Mouse (Mus musculus) midbrain, embryonic 10.5 days (tissue): Measurements from ENCODE around the gene Pard3b. TPM values are rescaled to one million over a fixed set of nuclear protein-coding genes. Genes with fewer than 3 reads are reported as not detected.

Experiments
- DNase-seq: peaks from one replicate; pipeline ENCODE4 v3.0.0-alpha.2; 2017; ENCODE audit warnings: low spot score
- H3K27ac ChIP-seq: fragments of 300-500 bp; sonication (generic); replicated peaks from 2 replicates; pipeline ENCODE4 v1.5.1; 2016; ENCODE audit warnings: mild to moderate bottlenecking
- H3K27me3 ChIP-seq: fragments of 300-500 bp; sonication (generic); 2 replicates; pipeline ENCODE4 v1.6.1; 2016; ENCODE audit warnings: low read depth, mild to moderate bottlenecking; ENCODE audit not compliant: poor library complexity, severe bottlenecking
- H3K36me3 ChIP-seq: fragments of 300-500 bp; sonication (generic); 2 replicates; pipeline ENCODE4 v1.6.1; 2016; ENCODE audit warnings: mild to moderate bottlenecking, moderate library complexity
- H3K4me1 ChIP-seq: fragments of 300-500 bp; sonication (generic); 2 replicates; pipeline ENCODE4 v1.6.1; 2016
- H3K4me3 ChIP-seq: fragments of 300-500 bp; sonication (generic); 2 replicates; pipeline ENCODE4 v1.5.1; 2016; ENCODE audit warnings: mild to moderate bottlenecking, moderate library complexity
- H3K9me3 ChIP-seq: fragments of 300-500 bp; sonication (generic); replicated peaks from 2 replicates; pipeline ENCODE4 v1.6.1; 2016; ENCODE audit warnings: mild to moderate bottlenecking
- WGBS: fragments of 180-500 bp; shearing (Covaris S2); methylation state at CpG from one replicate; pipeline ENCODE4 v1.1.7; 2016; 5-methylcytosine and 5-hydroxymethylcytosine counted together
- polyA plus RNA-seq: library from polyadenylated mRNA; unstranded; fragments of >200 nt; fragmentation: Nextera tagmentation; extraction: Ambion mirVana; gene quantifications from 2 replicates; pipeline ENCODE4 v1.2.1, GENCODE M21; 2016

Pard3b gene
- polyA plus RNA-seq, 1 experiment from 2014 or later, result 8.2 TPM

GRCm38 (mm10) chr1:62412019-62412418 lies 773.4 kb downstream of the Pard3b start:
- H3K4me3 ChIP-seq, result no peak overlapping the region
- no peaks in the 10 kb centered on the region for H3K36me3 ChIP-seq
- 87% methylated on average over 4 of the region's 4 CpGs for WGBS
- no peak for DNase-seq
- no peaks in the 10 kb centered on the region; the same call in 1 of the 2 replicates for H3K27me3 ChIP-seq
- H3K27ac ChIP-seq, result no peak overlapping the region
- H3K4me1 ChIP-seq, result no peaks in the 10 kb centered on the region
- no peaks in the 10 kb centered on the region for H3K9me3 ChIP-seq

- H3K27ac ChIP-seq, result no peak overlapping the region
- no peaks in the 10 kb centered on the region for H3K36me3 ChIP-seq
- 86% methylated on average over 3 of the region's 3 CpGs for WGBS
- no peaks in the 10 kb centered on the region for H3K4me1 ChIP-seq
- no peak for DNase-seq
- H3K27me3 ChIP-seq, result no peaks in the 10 kb centered on the region; the same call in 1 of the 2 replicates
- H3K9me3 ChIP-seq, result no peaks in the 10 kb centered on the region
- no peak overlapping the region for H3K4me3 ChIP-seq
These were observed 774.4 kb downstream of the Pard3b start for GRCm38 (mm10) chr1:62412988-62413387.

GRCm38 (mm10) chr1:62414521-62414920 lies 775.9 kb downstream of the Pard3b start:
- no peak for DNase-seq
- Histone ChIP-seq H3K9me3 (no peaks in the 10 kb centered on the region), H3K4me3 (no peak overlapping the region), H3K36me3 (no peaks in the 10 kb centered on the region), H3K27ac (no peak overlapping the region), H3K4me1 (no peaks in the 10 kb centered on the region), H3K27me3 (no peaks in the 10 kb centered on the region; the same call in 1 of the 2 replicates)
- WGBS, result 93% methylated on average over 6 of the region's 6 CpGs

- H3K9me3 ChIP-seq, result no peaks in the 10 kb centered on the region
- H3K27me3 ChIP-seq, result no peaks in the 10 kb centered on the region
- H3K4me3 ChIP-seq, result no peak overlapping the region
- H3K27ac ChIP-seq, result no peak overlapping the region
- DNase-seq, result no peak
- WGBS, result 83% methylated on average over 10 of the region's 10 CpGs
- H3K4me1 ChIP-seq, result no peaks in the 10 kb centered on the region
- H3K36me3 ChIP-seq, result no peaks in the 10 kb centered on the region
These were observed 778.2 kb downstream of the Pard3b start for GRCm38 (mm10) chr1:62416627-62417374.

- H3K4me3 ChIP-seq, result no peak overlapping the region
- H3K9me3 ChIP-seq, result no peaks in the 10 kb centered on the region
- DNase-seq, result no peak
- no peak overlapping the region for H3K27ac ChIP-seq
- H3K4me1 ChIP-seq, result peaks cover 2% of the 10 kb centered on the region; the same call in 1 of the 2 replicates
- 93% methylated on average over 10 of the region's 10 CpGs for WGBS
- H3K36me3 ChIP-seq, result no peaks in the 10 kb centered on the region
- H3K27me3 ChIP-seq, result peaks cover 7% of the 10 kb centered on the region; the same call in 1 of the 2 replicates
These were observed 784.4 kb downstream of the Pard3b start for GRCm38 (mm10) chr1:62422896-62423650.

- no peak for DNase-seq
- 86% methylated on average over 2 of the region's 2 CpGs for WGBS
- Histone ChIP-seq H3K9me3 (no peaks in the 10 kb centered on the region), H3K27me3 (peaks cover 7% of the 10 kb centered on the region; the same call in 1 of the 2 replicates), H3K4me3 (no peak overlapping the region), H3K27ac (no peak overlapping the region), H3K36me3 (no peaks in the 10 kb centered on the region), H3K4me1 (peaks cover 24% of the 10 kb centered on the region)
These were observed 786.7 kb downstream of the Pard3b start for GRCm38 (mm10) chr1:62425369-62425768.

GRCm38 (mm10) chr1:62428736-62429135 lies 790.1 kb downstream of the Pard3b start:
- peak overlapping the region; percentile 65 for H3K27ac ChIP-seq
- no peak overlapping the region for H3K4me3 ChIP-seq
- 67% methylated on average over 6 of the region's 6 CpGs for WGBS

GRCm38 (mm10) chr1:62429333-62430182 lies 790.9 kb downstream of the Pard3b start:
- Histone ChIP-seq H3K9me3 (no peaks in the 10 kb centered on the region), H3K27ac (peak overlapping the region; percentile 65), H3K4me1 (peaks cover 28% of the 10 kb centered on the region), H3K27me3 (peaks cover 25% of the 10 kb centered on the region), H3K36me3 (no peaks in the 10 kb centered on the region), H3K4me3 (peak overlapping the region; percentile 16; the same call in 1 of the 2 replicates)
- 50% methylated on average over 17 of the region's 17 CpGs for WGBS
- DNase-seq, result peak; percentile 18

More at GRCm38 (mm10) chr1:62428736-62429135, 790.1 kb downstream of the Pard3b start:
- H3K9me3 ChIP-seq, result no peaks in the 10 kb centered on the region
- peaks cover 25% of the 10 kb centered on the region for H3K4me1 ChIP-seq
- no peak for DNase-seq
- peaks cover 17% of the 10 kb centered on the region; the same call in 1 of the 2 replicates for H3K27me3 ChIP-seq
- no peaks in the 10 kb centered on the region for H3K36me3 ChIP-seq

- no peak for DNase-seq
- H3K36me3 ChIP-seq, result no peaks in the 10 kb centered on the region
- no peak overlapping the region for H3K27ac ChIP-seq
- no peak overlapping the region for H3K4me3 ChIP-seq
- WGBS, result 77% methylated on average over 6 of the region's 6 CpGs
- H3K27me3 ChIP-seq, result peaks cover 30% of the 10 kb centered on the region
- H3K9me3 ChIP-seq, result no peaks in the 10 kb centered on the region
- H3K4me1 ChIP-seq, result peaks cover 33% of the 10 kb centered on the region
These were observed 792.4 kb downstream of the Pard3b start for GRCm38 (mm10) chr1:62431054-62431453.

- Histone ChIP-seq H3K4me3 (no peak overlapping the region), H3K36me3 (no peaks in the 10 kb centered on the region), H3K27ac (no peak overlapping the region), H3K4me1 (peaks cover 22% of the 10 kb centered on the region), H3K27me3 (peaks cover 23% of the 10 kb centered on the region), H3K9me3 (no peaks in the 10 kb centered on the region)
- 89% methylated on average over 5 of the region's 5 CpGs for WGBS
- DNase-seq, result no peak
These were observed 795.3 kb downstream of the Pard3b start for GRCm38 (mm10) chr1:62433891-62434290.

- no peak for DNase-seq
- 59% methylated on average over 9 of the region's 9 CpGs for WGBS
- 0 out of 2 replicates have a peak overlapping the region, but pooled peaks have one; percentile 23 for H3K27ac ChIP-seq
- no peaks in the 10 kb centered on the region for H3K9me3 ChIP-seq
- peaks cover 23% of the 10 kb centered on the region for H3K27me3 ChIP-seq
- no peaks in the 10 kb centered on the region for H3K36me3 ChIP-seq
- H3K4me1 ChIP-seq, result peaks cover 8% of the 10 kb centered on the region; the same call in 1 of the 2 replicates
- no peak overlapping the region for H3K4me3 ChIP-seq
These were observed 797.2 kb downstream of the Pard3b start for GRCm38 (mm10) chr1:62435844-62436243.

GRCm38 (mm10) chr1:62436304-62436703 lies 797.7 kb downstream of the Pard3b start:
- 87% methylated on average over 3 of the region's 3 CpGs for WGBS
- H3K36me3 ChIP-seq, result no peaks in the 10 kb centered on the region
- no peaks in the 10 kb centered on the region for H3K9me3 ChIP-seq
- H3K27me3 ChIP-seq, result peaks cover 23% of the 10 kb centered on the region
- no peak overlapping the region for H3K4me3 ChIP-seq
- peaks cover 8% of the 10 kb centered on the region; the same call in 1 of the 2 replicates for H3K4me1 ChIP-seq
- no peak for DNase-seq
- H3K27ac ChIP-seq, result no peak overlapping the region
